Mouse (Mus musculus): ENCODE results near the gene Casp2.

Gene Casp2

DNA sequence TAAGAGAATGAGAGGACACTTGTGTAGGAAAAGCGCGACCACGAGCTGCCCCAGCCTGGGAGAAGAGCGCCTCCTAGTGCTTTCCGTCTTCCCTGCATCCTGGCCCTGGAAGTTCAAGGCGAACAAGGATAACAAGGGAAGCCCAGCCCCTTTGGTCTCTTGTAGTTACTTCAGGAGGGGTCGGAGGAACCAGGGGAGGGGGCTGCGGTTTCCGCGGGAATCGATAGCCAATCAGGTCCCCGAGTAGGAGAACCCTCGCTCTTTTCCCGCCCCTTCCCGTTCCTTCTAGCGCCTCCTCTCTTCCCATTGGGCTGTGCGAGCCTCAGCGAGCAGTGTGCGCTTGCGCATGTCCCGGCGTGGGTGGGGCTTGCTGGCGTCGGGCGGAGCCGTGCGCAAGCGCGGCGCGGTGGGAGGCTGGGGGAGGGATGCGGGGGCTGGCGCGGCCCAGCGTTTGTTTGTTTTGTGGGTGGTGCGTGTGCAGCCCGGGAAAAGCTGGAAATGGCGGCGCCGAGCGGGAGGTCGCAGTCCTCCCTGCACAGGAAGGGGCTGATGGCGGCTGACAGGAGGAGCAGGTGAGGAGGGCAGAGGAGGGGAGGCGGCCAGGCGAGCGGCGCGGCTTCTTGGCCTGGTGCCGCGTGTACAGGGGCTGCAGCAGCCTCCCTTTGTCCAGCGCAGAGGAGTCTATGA lies at the start of gene Casp2:
TSS of gene Casp2 (plus strand) at position 360 of the 687 bp plus-strand sequence.
- DNase-seq (ENCODE audit: low spot score in 2 of 2), result peak; percentile 94 to 96

DNA sequence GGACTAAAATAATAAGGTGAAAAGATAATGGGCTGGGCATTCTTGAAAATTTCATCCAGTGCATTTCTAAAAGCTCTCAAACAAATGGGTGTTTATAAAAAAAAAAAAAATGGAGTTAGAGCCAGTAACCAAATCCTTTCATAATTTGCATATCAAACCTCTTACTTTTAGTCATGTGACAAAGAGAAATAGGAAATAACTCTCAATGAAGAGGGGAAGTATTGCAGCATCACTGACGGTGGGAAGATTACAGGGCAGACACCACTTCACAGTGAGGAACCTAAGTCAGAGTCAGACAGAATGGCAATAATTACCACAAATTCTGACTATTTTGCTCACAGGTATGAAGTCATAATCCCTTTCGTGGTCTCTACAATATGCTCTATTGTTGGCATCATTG lies 49.8 kb upstream of the Casp2 start, which contains the start of gene Tas2r144:
TSS of gene Tas2r144 (plus strand) at position 301 of the 400 bp plus-strand sequence.
- no peak for DNase-seq (ENCODE audit: low spot score in 2 of 2)

DNA sequence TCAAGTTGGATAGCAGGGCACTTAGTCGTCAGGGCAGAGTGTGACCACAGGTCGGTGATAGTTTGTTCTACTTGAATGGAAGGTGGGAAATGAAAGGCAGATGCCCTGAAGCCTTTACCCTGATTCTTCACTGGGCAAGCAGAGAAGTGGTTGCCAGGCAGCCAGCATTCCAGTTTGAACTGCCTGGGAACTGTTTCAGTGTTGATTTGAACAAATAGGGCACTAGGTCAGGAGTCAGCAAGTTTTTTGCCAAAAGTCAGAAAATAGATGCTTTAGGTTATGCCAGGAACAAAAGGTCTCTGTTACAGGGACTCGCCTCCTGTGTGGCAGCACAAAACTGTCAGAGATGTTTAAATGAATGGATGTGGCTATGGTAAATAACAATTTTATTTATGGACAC lies 42.5 kb upstream of the Casp2 start:
- DNase-seq (ENCODE audit: low spot score in 2 of 2), result no peak

DNA sequence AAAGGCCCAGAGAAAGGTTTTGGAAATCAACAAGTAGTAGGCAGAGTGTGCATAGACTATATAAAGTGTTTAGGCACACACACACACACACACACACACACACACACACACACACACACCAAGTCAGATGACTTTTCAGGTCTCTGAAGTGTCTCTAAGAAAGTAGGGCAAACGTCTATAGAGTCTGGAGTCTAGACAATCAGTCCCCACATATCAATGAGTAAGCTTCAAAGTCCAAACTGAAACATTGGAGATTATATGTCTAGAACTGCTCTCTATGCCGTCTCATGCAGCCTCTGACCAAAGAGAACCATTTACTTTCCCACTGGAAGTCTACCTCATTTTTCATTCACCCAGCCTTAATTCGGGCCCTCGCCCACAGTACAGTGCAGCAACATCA lies 39.7 kb upstream of the Casp2 start:
- no peak for DNase-seq (ENCODE audit: low spot score in 2 of 2)

DNA sequence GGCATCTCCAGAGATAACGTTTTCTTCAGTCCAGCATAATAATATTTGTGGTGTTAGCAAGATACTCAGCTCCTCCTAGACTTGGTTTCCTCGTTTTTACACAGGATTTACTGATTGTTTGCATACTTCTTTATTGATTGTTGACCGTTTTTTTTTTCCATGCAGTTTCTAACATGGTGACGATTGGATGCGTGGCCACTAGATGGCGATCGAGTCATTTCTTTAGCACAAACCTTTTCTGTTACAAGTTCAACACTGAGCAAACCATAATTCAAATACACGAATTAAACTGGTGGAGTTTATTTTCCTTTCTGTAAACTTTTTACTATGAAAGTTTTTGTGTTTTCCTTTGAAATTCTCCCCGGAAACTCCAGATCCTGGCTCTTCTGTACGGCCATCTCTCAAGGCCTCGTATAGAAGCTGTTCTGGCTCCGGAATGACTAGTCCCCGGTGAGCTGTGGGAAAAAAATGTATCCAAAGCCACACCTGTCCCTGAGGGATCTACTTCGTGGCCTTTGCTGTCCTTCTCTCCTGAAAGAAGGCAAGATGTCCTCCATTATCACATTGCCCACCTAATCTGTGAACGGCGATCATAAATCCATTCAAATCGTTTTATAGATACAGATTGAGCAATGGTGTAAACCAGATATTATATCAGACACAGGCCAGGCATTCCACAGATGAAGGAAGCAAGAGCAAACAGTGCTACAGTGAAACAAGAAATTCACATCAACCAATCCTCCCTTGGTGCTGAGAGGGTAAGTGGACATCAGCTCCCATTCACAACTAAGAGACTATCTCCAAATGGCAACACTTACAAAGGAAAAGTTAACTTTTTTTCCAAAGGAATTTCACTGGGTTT lies 37.3 kb upstream of the Casp2 start:
- peak; percentile 57 to 63 for DNase-seq (ENCODE audit: low spot score in 2 of 2)

DNA sequence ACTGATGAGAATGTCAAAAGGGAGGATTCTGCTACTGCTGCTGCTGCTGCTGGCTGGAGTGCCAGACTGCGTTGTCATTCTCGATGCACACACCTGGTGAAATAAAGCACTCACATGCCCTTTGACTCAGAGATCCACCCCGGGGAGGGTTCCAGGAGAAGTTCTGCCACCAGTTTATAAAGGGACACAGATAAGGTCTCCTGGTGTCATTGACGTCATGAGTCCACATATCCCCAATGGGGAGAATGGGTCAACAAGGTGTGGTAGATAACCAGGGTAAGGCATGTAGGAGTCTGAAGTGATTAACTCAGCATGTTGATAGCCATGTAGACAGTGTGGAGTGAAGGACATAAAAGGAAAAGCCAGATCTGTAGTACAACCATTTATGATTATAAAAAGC lies 35.2 kb upstream of the Casp2 start:
- no peak for DNase-seq (ENCODE audit: low spot score in 2 of 2)

DNA sequence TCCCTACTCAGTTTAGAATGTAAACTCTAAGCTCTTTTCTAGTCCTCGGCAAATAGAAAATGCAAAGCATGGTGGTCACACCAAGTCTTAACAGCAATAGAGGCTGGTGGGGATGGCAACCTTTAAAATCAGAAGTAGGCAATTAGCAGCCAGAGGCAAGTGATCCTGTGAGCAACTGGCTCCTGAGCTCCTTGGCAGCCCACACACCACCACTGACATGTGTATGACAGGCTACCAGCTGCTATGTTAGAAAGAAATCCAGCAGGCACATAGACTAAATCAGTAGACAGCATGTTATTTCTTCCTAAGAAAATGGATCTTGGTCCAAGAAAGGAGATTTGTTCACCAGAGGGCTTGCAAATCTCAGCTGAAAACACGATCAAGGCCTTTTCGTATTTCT lies 33.6 kb upstream of the Casp2 start:
- peak in 1 of 2 experiments; percentile 16 for DNase-seq (ENCODE audit: low spot score in 2 of 2)

DNA sequence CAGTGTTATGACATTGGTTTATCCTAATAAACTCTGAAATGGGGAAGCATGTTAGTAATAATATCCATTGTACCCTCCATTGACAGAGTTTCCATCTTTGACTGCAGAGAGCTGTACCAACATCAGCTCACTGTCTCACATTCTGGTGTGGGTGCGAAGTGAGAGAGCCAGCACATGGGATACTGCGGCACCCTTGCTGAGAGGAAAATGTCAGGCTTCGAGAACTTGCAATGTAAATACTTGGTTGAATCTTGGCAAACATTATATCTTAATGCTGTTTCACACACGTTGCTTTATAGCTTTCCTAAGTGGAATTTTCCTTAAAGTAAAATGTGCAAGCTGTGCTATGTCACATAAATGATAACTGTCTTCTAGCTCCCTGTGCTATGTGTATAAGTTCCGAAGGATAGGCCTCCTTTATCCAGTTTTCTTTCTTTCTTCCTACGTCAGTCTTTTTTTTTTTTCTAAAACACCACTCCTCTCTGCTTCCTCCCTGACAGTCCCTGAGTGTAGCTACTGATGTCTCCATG lies 27.4 kb upstream of the Casp2 start:
- DNase-seq (ENCODE audit: low spot score in 2 of 2), result no peak

DNA sequence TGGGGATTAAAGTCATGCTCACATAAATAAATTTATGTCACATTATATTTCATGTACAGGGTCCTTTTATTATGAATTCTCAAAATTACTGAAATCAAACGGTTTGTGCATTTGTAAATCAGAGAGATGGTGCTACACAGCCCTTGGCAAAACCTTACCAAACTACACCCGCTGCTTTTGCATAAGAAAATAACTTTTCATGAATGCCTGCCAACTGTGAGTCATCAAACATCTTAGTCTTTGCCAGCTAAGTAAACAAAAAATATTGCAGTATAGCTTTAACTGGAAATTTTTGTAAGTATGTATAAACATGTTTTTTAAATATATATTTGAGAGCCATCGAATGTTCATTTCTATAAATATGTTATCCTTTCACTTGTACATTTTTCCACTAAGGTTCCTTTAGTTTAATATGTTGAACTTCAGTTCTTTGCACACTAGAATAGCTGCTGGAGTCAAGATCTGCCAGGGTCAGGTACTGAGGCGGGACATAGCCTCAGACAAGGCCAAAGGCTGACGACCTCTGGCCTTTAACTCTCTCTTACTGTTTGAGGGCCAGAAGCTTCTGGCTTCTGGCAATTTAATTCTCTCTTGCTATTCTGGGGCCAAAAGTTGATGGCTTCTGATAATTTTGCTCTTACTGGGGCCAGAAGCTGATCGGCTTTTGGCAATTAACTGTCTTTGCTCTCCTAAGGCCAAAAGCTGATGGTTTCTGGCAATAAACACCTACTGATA lies 23.3 kb upstream of the Casp2 start:
- no peak for DNase-seq (ENCODE audit: low spot score in 2 of 2)

DNA sequence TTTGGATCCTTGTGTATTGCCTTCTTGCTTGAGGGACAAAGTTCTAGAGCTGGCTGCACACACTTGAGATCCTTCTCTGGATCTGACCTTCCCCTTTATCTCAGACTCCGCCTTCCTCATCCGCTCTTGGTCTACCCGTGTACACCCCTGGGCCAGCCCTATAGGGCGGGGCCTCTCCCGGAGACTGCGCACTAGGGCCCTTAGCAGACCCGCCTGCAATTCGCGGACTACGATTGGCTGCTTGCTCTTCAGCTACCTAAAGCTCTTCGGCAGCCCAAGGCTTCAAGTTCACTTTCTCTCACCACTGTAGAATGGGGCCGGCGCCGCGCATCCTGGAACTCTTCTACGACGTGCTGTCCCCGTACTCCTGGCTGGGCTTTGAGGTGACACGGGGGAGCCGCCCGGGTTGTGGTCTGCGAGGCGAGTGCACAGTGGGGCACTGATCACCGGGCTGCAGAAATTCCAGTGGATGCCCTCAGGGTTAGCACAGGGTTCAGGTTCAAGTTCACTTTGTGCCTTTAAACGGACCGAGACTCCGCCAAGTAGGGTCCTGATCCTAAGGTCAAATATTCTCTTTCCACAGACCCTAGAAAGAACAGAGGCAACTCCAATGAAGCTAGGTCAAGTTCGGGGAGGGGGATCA lies 19.0 kb upstream of the Casp2 start, which contains the start of gene Gstk1:
TSS of gene Gstk1 (plus strand) at position 225 of the 643 bp plus-strand sequence.
- peak; percentile 31 to 45 for DNase-seq (ENCODE audit: low spot score in 2 of 2)

DNA sequence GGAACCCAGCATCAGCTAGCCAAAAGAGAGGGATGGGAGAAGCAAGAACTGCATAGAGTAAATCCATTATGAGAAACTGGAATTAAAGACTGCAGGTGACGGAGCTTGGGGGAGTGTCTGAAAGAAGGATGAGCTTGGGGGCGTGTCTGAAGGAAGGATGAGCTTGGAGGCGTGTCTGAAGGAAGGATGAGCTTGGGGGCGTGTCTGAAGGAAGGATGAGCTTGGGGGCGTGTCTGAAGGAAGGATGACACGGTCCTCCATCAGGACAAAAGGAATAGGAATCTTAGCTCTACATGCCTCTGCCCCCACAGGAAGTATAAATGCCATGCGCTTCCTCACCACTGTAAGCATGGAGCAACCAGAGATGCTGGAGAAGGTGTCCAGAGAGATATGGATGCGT lies 17.6 kb upstream of the Casp2 start:
- no peak for DNase-seq (ENCODE audit: low spot score in 2 of 2)

DNA sequence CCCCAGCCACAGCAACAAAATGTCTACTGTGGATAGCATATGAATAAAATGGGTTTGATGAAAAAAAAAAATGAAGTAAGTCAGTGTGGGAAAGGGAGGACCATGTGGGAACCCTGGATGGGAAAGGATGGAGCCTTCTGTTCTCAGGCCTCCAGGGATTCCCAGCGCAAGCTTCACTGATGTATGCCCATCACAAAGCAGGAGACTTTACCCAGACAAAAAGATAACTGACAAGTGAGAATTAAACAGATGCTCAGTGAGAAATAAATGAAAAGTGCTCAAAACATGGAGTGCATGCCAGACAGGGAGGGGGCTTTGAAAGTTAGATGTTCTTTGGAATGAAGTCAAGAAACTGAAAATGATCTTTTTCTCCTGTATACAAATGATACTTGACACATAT lies 16.8 kb upstream of the Casp2 start:
- DNase-seq (ENCODE audit: low spot score in 2 of 2), result no peak

DNA sequence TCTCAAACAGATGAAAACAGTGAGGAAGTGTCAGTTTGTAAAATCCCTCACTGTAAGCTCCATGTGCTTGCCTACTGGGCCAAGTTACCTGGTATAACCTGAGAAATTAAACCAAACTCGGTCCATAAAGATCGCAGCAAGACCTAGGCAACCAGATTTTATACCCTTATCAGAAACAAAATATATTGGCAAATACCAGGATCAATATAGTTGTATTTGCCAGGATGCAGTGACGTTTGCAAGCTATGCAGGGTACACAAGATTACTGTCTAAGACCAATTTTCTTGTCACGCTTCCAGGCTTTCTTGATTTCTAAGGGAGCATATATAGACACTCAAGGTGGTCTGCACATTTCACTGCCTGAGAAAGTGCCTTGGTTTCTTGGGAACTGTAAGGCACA lies 13.0 kb upstream of the Casp2 start:
- DNase-seq (ENCODE audit: low spot score in 2 of 2), result no peak

DNA sequence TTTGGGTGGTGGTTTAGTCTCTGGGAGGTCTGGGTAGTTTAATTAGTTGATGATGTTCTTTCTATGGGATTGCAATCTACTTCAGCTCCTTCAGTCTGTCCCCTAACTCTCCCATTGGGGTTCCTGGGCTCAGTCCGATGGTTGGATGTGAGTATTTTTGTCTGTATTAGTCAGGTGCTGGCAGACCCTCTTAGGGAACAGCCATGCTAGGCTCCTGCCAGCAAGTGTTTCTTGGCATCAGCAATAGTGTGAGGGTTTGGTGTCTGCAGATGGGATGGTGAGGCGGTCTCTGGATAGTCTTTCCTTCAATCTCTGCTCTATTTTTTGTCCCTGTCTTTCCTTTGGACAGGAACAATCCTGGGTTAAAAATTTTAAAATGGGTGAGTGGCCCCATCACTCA lies 11.7 kb upstream of the Casp2 start:
- DNase-seq (ENCODE audit: low spot score in 2 of 2), result no peak

DNA sequence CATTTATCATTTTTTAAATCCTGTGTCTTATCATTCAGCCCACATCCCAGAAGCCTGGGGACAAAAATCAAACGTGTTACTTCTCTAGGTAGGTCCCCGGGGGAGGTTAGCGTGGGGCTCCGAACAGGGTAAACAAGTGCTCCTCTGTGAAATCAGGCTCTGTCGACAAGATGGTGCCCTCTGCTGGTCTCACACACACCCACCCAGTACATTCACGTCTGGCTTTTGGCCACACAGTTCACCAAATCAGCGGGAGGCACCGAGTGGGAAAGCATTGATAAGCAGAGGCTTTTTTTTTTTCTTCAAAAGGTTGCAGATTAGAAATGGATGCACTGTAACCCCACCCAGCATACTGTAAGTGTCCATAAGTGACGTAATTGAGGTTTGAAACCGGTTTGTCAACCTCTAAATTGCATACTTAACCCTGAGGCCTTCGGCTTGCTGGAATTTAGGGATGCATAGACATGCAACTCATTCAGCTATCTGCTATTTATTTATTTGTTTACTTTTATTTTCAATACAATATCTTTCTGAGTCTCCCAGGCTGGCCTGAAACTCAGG lies 7.4 kb upstream of the Casp2 start:
- DNase-seq (ENCODE audit: low spot score in 2 of 2), result no peak

DNA sequence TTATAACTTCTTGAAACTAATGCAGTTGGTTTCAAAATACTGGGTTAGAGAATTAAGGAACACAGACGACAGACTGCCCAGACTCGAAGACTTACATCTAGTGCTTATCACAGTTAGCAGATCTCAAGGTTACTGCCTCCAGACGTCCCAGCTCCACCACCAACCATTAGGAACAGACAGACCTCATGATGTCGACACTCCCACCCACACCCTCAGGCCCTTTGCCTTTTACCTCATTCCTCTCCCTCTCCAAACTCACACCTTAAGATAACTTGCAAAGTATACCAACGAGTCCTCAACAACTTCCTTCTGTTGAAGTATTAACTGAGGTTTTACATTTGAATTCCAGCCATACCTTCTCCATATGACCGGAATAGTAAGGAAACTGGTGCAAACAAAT lies 4.4 kb upstream of the Casp2 start:
- DNase-seq (ENCODE audit: low spot score in 2 of 2), result no peak

DNA sequence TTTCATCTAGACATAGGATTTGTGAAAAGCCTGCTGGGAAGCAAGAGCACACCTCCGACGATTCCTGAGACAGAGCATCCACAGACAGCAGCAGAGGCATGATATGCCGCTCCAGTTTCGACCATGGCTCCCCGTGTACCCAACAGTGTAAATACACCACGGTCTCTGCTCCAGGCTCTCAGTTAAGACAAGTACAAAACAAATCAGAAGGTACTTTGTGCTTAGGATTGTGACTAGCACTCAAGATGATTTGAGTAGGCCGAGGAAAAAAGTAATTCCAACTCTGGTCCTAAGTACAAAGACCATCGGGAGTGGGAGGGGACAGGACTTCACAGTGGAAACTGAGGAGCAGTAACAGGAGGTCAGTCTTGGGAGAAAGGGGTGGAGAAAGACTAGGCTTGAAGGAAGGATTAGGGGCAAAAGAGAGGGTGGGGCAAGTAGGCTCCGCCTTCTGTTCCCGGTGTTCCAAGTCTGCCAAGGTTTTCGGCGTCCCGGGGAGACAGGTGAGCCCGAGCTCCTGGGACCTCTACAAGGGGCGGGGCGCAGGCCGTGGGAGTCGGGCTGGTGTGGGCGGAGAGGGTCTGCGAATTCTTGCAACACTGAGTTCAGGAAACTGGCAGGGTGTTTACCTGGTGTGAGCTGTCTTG lies 3.1 kb upstream of the Casp2 start, which contains the start of gene Tmem139:
TSS of gene Tmem139 (plus strand) at position 447 of the 647 bp plus-strand sequence.
- DNase-seq (ENCODE audit: low spot score in 2 of 2), result no peak

DNA sequence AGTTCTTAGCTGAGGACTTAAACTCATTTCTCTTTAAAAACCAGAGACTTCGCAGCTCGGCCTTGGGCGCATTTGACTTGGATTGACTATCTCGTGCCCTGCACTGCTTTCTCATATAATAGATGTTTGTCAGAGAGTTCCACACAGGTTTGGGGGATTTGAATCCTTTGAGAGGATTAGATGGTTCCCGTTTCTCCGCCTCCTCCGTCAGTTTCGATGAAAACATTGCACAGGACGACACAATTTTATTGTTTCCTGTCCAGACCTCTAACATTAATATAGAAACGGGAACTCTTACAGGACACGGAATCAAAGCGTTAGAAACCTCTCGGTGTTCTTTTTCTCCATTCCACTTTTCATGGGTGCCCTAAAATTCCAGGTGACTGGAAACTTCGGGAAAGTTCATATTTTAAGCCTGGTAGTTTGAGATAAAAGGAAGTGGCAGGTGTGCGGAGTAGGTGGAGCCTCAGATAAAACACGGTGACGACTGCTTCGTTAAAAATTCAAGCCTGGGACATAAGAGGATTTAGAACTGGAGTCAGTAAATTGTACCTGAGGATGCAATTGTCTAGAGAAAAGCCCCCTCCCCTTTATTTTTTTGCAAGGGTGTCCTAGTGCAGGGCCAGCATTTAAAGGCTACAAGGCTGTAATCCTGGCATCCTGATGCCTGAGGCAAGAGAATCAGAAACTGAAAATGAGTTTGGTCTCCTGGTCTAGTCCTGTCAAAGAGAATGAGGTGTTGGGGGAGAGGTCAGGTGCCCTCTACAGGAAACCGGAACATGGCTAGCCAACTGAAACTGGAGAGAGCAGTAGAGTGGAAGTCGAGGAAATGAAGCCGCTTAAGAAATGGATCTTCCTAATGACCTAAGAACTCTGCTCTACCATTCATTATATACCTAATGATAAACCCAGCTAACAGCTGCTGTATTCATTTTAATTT lies 876 bp downstream of the Casp2 start:
- no peak for DNase-seq (ENCODE audit: low spot score in 2 of 2)

DNA sequence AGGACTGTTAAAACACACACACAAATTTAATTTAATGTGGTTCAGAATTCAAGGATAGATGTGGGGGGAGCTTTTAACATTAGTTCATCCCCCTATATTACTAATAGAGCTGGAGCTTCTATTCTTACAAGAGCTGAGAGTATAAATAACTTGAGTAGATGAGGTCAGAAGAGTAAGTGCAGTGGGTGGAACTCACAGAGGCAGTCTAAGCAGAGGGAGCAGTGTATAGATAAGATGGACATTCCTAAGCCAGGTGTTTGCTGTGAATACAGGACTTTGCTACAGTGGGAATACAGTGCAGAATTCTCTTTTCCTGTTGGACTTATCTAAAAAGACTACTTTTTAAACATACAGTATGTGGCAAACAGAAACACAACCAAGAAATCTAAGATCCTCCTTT lies 6.0 kb downstream of the Casp2 start:
- no peak for DNase-seq (ENCODE audit: low spot score in 2 of 2)

DNA sequence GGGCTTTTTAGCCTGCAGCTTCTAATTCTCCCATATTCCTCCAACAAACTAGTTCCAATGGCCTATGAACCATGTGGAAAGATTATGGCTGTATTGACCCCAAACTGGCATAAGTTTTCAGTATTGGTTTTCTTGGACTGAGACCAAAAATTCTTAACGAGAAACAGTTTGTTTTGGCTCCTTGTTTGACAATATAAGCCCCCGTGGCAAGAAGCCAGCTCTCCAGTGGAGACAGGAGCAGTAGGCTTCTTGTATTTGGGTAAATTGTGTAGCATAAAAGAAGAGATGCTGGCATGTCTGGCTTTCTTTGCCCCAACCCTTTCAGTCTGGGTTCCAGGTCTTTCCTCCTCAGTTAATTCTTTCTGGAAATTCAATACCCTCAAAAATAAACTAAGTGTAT lies 11.4 kb downstream of the Casp2 start:
- no peak for DNase-seq (ENCODE audit: low spot score in 2 of 2)

All from frontal cortex, postnatal 25 days (tissue).